Mouse (Mus musculus): ENCODE results near the gene Foxi3. TPM values are rescaled to one million over a fixed set of nuclear protein-coding genes. Genes with fewer than 3 reads are reported as not detected.

Gene Foxi3
- total RNA-seq, 1 experiment from 2014 or later = not detected

DNA sequence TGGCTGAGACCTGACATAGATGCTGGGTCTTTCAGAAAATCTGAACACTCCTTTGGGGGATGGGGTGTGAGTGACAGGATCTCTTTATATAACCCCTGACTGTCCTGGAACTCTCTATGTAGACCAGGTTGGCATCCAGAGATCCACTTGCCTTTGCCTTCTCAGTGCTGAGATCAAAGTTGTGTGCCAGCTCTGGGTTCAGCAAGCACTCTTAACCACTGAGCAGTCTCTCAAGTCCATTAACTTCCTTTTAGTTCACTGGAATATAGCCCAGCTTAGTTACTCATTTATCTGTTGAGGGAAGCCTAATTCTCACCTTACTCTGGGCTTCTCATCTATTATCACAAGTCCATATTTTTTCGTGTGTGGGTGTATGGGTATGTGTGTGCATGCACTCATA lies 26.1 kb downstream of the Foxi3 start:
- ATAC-seq (replicated peaks; ENCODE audit: low read depth, poor library complexity, severe bottlenecking) = no peak

DNA sequence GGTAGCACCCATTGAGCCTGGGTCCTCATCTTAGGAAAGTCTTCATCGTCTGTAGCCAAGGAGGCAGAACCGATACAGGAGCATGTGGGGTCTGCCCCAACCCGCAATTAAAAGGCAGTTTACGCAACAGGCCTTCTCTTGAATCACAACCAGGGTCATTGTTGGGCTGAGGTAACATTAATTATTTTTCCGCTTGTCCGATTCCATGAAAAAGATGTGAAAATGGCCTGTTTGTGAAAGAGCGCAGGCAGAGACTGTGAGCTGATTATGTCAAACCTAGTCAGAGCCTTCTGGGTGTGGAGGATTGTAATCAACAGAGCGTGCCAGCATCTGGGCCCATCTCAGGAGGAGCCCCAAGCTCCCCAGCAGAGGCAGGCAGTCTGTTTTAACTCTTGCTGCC lies 30.4 kb downstream of the Foxi3 start:
- no peak for ATAC-seq (replicated peaks; ENCODE audit: low read depth, poor library complexity, severe bottlenecking)

DNA sequence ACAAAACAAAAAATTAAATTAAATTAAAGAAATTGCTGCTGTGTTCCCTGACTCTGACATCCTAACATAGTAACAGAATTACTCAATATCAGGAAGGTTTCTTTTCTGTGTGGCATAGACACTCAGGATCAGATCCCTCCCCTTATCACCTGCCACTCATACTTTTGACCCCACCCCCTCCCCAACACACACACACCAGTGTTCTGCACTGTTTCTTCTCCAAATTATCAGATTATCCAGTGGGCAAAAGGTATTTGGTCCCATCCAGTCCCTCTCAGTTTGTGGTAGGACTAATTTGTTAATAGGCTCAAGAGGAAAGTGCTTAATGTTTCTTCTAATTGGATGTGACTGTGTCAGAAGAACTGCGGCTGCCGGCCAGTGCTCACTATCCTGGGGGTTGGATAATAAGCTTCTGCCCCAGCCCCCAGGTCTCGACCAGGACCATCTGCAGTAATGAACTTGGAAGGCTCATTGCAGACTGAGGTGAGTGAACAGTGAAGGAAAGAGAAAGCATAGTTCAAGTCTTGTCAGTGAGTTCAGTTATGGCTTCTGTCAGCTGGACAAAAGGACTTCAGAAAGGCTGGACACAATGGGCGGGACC lies 39.9 kb downstream of the Foxi3 start:
- no peak for ATAC-seq (replicated peaks; ENCODE audit: low read depth, poor library complexity, severe bottlenecking)

GRCm38 (mm10) chr6:71002656-71003055 lies 46.3 kb downstream of the Foxi3 start:
- ATAC-seq (replicated peaks; ENCODE audit: low read depth, poor library complexity, severe bottlenecking) = no peak

GRCm38 (mm10) chr6:71004161-71004560 lies 47.8 kb downstream of the Foxi3 start:
- ATAC-seq (replicated peaks; ENCODE audit: low read depth, poor library complexity, severe bottlenecking) = no peak

Other genes with a start within 250 kb of the Foxi3 start
- 143 and 145 TPM in 2 replicates for gene Rpia, start 164.3 kb upstream of the Foxi3 start, total RNA-seq (2017)
- gene Eif2ak3, start 112.0 kb upstream of the Foxi3 start, total RNA-seq (2017) = 14.5 and 15.1 TPM in 2 replicates
- gene Tex37, start 37.6 kb upstream of the Foxi3 start, total RNA-seq (2017) = not detected in 2 replicates
- gene Thnsl2, start 187.9 kb downstream of the Foxi3 start, total RNA-seq (2017) = 0.14 and 0.29 TPM in 2 replicates
- gene Fabp1, start 243.3 kb downstream of the Foxi3 start, total RNA-seq (2017) = not detected in 2 replicates